Mouse (Mus musculus): Measurements from ENCODE around the gene Chn2.

The Chn2 gene

DNA sequence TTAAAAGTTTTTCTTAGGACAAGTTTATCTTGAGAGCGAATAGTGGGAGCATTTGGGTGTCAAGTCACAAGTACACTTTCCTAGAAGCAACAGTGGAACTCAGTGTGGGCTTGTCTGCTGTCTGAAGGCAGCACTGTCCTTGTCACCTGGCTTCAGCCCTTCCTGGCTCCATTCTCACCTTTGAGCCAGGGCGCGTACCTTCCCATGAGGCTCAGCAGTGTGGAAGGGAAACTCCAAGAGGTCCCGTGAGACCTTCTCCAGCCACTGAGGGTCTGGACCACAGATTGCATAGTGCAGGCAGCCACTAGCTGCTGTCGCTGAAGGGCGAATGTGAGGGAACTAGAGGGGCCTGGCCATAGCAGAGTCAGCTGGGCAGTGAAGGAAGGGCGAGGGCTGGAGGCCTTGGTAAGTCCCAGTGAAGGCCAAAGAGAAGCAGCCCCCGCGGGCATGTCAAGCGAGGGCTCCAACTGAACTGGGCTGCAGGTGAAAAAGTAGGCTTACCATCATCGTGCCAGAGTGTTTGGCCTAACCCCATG lies 293.8 kb downstream of the Chn2 start:
- DNase-seq (ENCODE audit: low read depth, low spot score): no peak

GRCm38 (mm10) chr6:54333652-54334396 lies 294.5 kb downstream of the Chn2 start:
- DNase-seq (ENCODE audit: low read depth, low spot score): no peak

DNA sequence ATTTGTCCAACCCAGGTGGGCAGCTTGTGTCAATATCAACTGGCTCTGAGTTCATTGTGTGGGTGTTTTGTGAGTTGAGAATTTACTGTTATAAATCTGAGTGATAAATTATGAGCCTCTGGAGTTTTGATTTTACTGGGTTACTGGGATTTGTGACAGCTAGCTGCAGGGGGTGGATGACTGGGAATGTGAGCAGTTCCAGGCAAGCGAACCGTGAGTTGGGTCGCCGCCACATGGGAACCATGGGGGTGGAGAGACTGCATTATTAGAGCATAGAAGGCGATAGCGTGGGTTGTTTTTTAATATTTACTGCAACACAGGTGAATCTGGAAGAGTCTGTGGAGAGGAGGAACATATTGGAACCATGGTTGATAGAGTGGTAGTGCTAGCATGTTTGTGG lies 298.0 kb downstream of the Chn2 start:
- DNase-seq (ENCODE audit: low read depth, low spot score): no peak

GRCm38 (mm10) chr6:54341133-54341532 lies 301.8 kb downstream of the Chn2 start:
- DNase-seq (ENCODE audit: low read depth, low spot score): no peak

- DNase-seq (ENCODE audit: low read depth, low spot score): no peak
Observed at GRCm38 (mm10) chr6:54342223-54342622, 302.9 kb downstream of the Chn2 start.
